Mouse (Mus musculus) heart, adult 8-10 months (tissue): Measurements from ENCODE around the gene Ntrk1. TPM values are rescaled to one million over a fixed set of nuclear protein-coding genes. Genes with fewer than 3 reads are reported as not detected.

ENCODE experiments used
- DNase-seq: peaks from one replicate; pipeline ENCODE4 v3.0.0; 2022; ENCODE audit warnings: low spot score
- total RNA-seq, 4 experiments: library from RNA; stranded (reverse); gene quantifications; 2 replicates each; pipeline ENCODE4 v1.2.4; 2022

Gene Ntrk1
- total RNA-seq, 4 experiments from 2014 or later: 0.16 to 0.30 (median 0.19) TPM; not detected in 1

- no peak for DNase-seq
Measured at GRCm38 (mm10) chr3:87785626-87786214, 9.2 kb downstream of the Ntrk1 start.

GRCm38 (mm10) chr3:87785156-87785555, 9.8 kb downstream of the Ntrk1 start:
- DNase-seq: no peak

GRCm38 (mm10) chr3:87783282-87784023, 11.5 kb downstream of the Ntrk1 start:
- DNase-seq: no peak

GRCm38 (mm10) chr3:87779086-87779485, 15.9 kb downstream of the Ntrk1 start:
- no peak for DNase-seq

GRCm38 (mm10) chr3:87778283-87778682, 16.7 kb downstream of the Ntrk1 start:
- DNase-seq: no peak

- DNase-seq: no peak
Measured at GRCm38 (mm10) chr3:87771088-87771487, 23.9 kb downstream of the Ntrk1 start.

- peak; percentile 68 for DNase-seq
Measured at GRCm38 (mm10) chr3:87770280-87770679, 24.7 kb downstream of the Ntrk1 start.

GRCm38 (mm10) chr3:87769506-87769905, 25.5 kb downstream of the Ntrk1 start:
- no peak for DNase-seq

GRCm38 (mm10) chr3:87768844-87769243, 26.1 kb downstream of the Ntrk1 start:
- peak; percentile 85 for DNase-seq

GRCm38 (mm10) chr3:87768431-87768830, 26.5 kb downstream of the Ntrk1 start:
- DNase-seq: no peak

GRCm38 (mm10) chr3:87767764-87768163, 27.2 kb downstream of the Ntrk1 start:
- DNase-seq: peak; percentile 60

GRCm38 (mm10) chr3:87766284-87766667, 28.7 kb downstream of the Ntrk1 start:
- DNase-seq: no peak

GRCm38 (mm10) chr3:87765631-87766283, 29.2 kb downstream of the Ntrk1 start:
- no peak for DNase-seq

GRCm38 (mm10) chr3:87765091-87765490, 29.9 kb downstream of the Ntrk1 start:
- peak; percentile 53 for DNase-seq

- DNase-seq: no peak
Measured at GRCm38 (mm10) chr3:87764506-87764905, 30.5 kb downstream of the Ntrk1 start.

- peak; percentile 85 for DNase-seq
Measured at GRCm38 (mm10) chr3:87763683-87764289, 31.2 kb downstream of the Ntrk1 start.

- no peak for DNase-seq
Measured at GRCm38 (mm10) chr3:87763202-87763601, 31.8 kb downstream of the Ntrk1 start.

- DNase-seq: no peak
Measured at GRCm38 (mm10) chr3:87761408-87762375, 33.3 kb downstream of the Ntrk1 start.

- DNase-seq: no peak
Measured at GRCm38 (mm10) chr3:87758641-87759040, 36.3 kb downstream of the Ntrk1 start.

GRCm38 (mm10) chr3:87756488-87756887, 38.5 kb downstream of the Ntrk1 start:
- no peak for DNase-seq

- DNase-seq: peak; percentile 77
Measured at GRCm38 (mm10) chr3:87755964-87756363, 39.0 kb downstream of the Ntrk1 start.
